Comparison of ENCODE assay signal across 11 mouse cellular contexts in genomic region chr9:75196335-75196734, GRCm38 (mm10). TPM values are rescaled to one million over a fixed set of nuclear protein-coding genes. Genes with fewer than 3 reads are reported as not detected.
DNase-seq lines count a peak whose midpoint lies in the region; ATAC-seq and TF ChIP-seq lines count a peak whose summit lies in the region.
"Had no signal": no experiment of that assay in that cellular context is flagged by ENCODE, and none has a peak within 500 bp of the region (broad histone marks: within the 10 kb centered on the region; RNA-seq: fewer than 3 reads in every experiment).

No protein-coding gene starts in this region.

- H3K9me3 ChIP-seq in ES-E14 (ENCODE audit: control insufficient read depth, insufficient read depth, low read depth, low read length): no peaks in the 10 kb centered on the region
- no peaks in the 10 kb centered on the region for H3K9me3 ChIP-seq in liver, embryonic 16.5 days (replicated peaks; ENCODE audit: control insufficient read depth, low read length)
- H3K9me3 ChIP-seq: liver, embryonic 13.5 days; neural tube, embryonic 13.5 days had no signal

- WGBS in liver, embryonic 16.5 days (ENCODE audit: insufficient replicate concordance): 7% methylated on average over 2 of the region's 2 CpGs

- no peak for TF ChIP-seq CTCF in bone marrow macrophage, adult 2 months (IDR thresholded peaks at IDR 0.05; ENCODE audit: low read depth, low read length)

- H3K4me1 ChIP-seq in ES-E14 (ENCODE audit: control insufficient read depth in 2 of 2, insufficient read depth in 2 of 2, low read length in 2 of 2, poor library complexity in 1 of 2): no peaks in the 10 kb centered on the region
- peaks cover 25% of the 10 kb centered on the region for H3K4me1 ChIP-seq in bone marrow macrophage, adult 2 months (ENCODE audit: control insufficient read depth, insufficient read depth, low read length)
- H3K4me1 ChIP-seq in liver, embryonic 16.5 days (ENCODE audit: control insufficient read depth, low read depth, low read length): no peaks in the 10 kb centered on the region
- H3K4me1 ChIP-seq: liver, embryonic 13.5 days; neural tube, embryonic 13.5 days had no signal

- peak; percentile 16 to 19 for DNase-seq in heart, adult 9 months (ENCODE audit: low spot score in 2 of 2)
- no peak for DNase-seq in heart, postnatal 14 days
- DNase-seq in ES-E14 (ENCODE audit: low read depth, low spot score): no peak
- no peak for DNase-seq in spleen, postnatal 14 days (ENCODE audit: low spot score in 2 of 2)
- DNase-seq in retina, embryonic 14.5 days (ENCODE audit: low spot score): no peak
- DNase-seq: liver, embryonic 13.5 days; thymus, adult 2 months had no signal

- H3K4me3 ChIP-seq in ES-E14 (ENCODE audit: insufficient read depth in 1 of 2, low read depth in 1 of 2, low read length in 2 of 2, poor library complexity in 1 of 2, severe bottlenecking in 1 of 2): no peak overlapping the region
- no peak overlapping the region for H3K4me3 ChIP-seq in bone marrow macrophage, adult 2 months (ENCODE audit: insufficient read depth, low read length)
- H3K4me3 ChIP-seq in liver, embryonic 16.5 days (ENCODE audit: low read depth, low read length): no peak overlapping the region
- H3K4me3 ChIP-seq: liver, embryonic 13.5 days; neural tube, embryonic 13.5 days had no signal

- H3K27me3 ChIP-seq in liver, embryonic 16.5 days (ENCODE audit: control insufficient read depth, insufficient read depth, low read depth, low read length): no peaks in the 10 kb centered on the region
- H3K27me3 ChIP-seq: liver, embryonic 13.5 days; neural tube, embryonic 13.5 days had no signal

- no peak overlapping the region for H3K4me2 ChIP-seq in liver, embryonic 16.5 days (ENCODE audit: low read depth, low read length)
- H3K4me2 ChIP-seq: liver, embryonic 13.5 days; neural tube, embryonic 13.5 days had no signal

- H3K9ac ChIP-seq in ES-E14 (ENCODE audit: insufficient read depth, low read depth, low read length, poor library complexity, severe bottlenecking): no peak overlapping the region
- H3K9ac ChIP-seq in liver, embryonic 16.5 days (ENCODE audit: low read depth, low read length): no peak overlapping the region
- H3K9ac ChIP-seq: liver, embryonic 13.5 days; neural tube, embryonic 13.5 days had no signal

- intact Hi-C loops in heart, postnatal 14 days (cut with DNase I): loop anchor here (5.0 kb wide), 1 partner anchor 124 kb away; the partner anchor contains the start of gene Myo5a

- ATAC-seq in liver, embryonic 16.5 days (ENCODE audit: low read depth): peak; percentile 16; the same call in 1 of the 2 replicates
- ATAC-seq in cerebellum, adult (ENCODE audit: insufficient number of reproducible peaks, low FRiP score, low TSS enrichment): no peak

- in situ Hi-C loops in ES-E14 (cut with MboI; ENCODE audit: low sequenced_read_pairs in 2 of 2, unreplicated experiment in 2 of 2): no loop called here

- H3K36me3 ChIP-seq in ES-E14 (ENCODE audit: control insufficient read depth, insufficient read depth, low read length, poor library complexity, severe bottlenecking): peaks cover 3% of the 10 kb centered on the region; the same call in 1 of the 2 replicates
- H3K36me3 ChIP-seq in liver, embryonic 16.5 days (ENCODE audit: control insufficient read depth, insufficient read depth): no peaks in the 10 kb centered on the region
- H3K36me3 ChIP-seq: liver, embryonic 13.5 days had no signal

- TF ChIP-seq POLR2A in bone marrow macrophage, adult 2 months (IDR thresholded peaks at IDR 0.05; ENCODE audit: borderline replicate concordance, low read depth, low read length): no peak

- H3K27ac ChIP-seq in ES-E14 (ENCODE audit: insufficient read depth, low read depth, low read length, poor library complexity, severe bottlenecking): no peak overlapping the region
- H3K27ac ChIP-seq in bone marrow macrophage, adult 2 months (ENCODE audit: insufficient read depth, low read depth, low read length): peak overlapping the region; percentile 60
- no peak overlapping the region for H3K27ac ChIP-seq in liver, embryonic 16.5 days (ENCODE audit: low read length)
- H3K27ac ChIP-seq: liver, embryonic 13.5 days; neural tube, embryonic 13.5 days had no signal

TF ChIP-seq in ES-E14, 5 proteins besides CTCF, POLR2A, EP300 and RAD21:
- TF ChIP-seq HCFC1 (IDR thresholded peaks at IDR 0.05; ENCODE audit: borderline replicate concordance, insufficient read depth, low read length) (no peak), MAFK (IDR thresholded peaks at IDR 0.05; ENCODE audit: insufficient read depth, low read depth, low read length) (0 out of 2 replicates have a peak, but pooled peaks have one; percentile 31)

RNA-seq across cellular contexts. Expression of gene Myo5c, which starts 35.5 kb away (rescaled TPM):
- total RNA-seq in heart, postnatal 14 days (2021): 1 to 10 TPM; 5.8 to 6.2 TPM
- 7.5 and 7.6 TPM in 2 replicates for total RNA-seq in ES-E14 (2012; rRNA removed)
- 0.13 TPM in 1 of 2 replicates, not detected in the other for polyA plus RNA-seq in bone marrow macrophage, adult 2 months (2012; ENCODE audit: insufficient read depth, insufficient read length, missing spikeins)
- 1.1 and 1.6 TPM in 2 replicates for polyA plus RNA-seq in liver, embryonic 16.5 days (2015; fragmentation: Nextera tagmentation; extraction: Ambion mirVana)

Comparison
In these comparisons a context has a peak if more than half of its experiments do, and no peak if none do; other contexts are left out.
1. DNase-seq: peak in heart, adult 9 months (2 of 2); none in heart, postnatal 14 days (0 of 2), ES-E14 (single experiment), spleen, postnatal 14 days (0 of 2) and retina, embryonic 14.5 days (single experiment).